Mouse (Mus musculus): Measurements from ENCODE around the gene Cops4.

The Cops4 gene

GRCm38 (mm10) chr5:100578863-100579411 is 60.8 kb downstream of the Cops4 start:
- no peak for DNase-seq (ENCODE audit: low read depth, low spot score)

- no peak for DNase-seq (ENCODE audit: low read depth, low spot score)
Observed at GRCm38 (mm10) chr5:100581622-100582434, 63.7 kb downstream of the Cops4 start.

GRCm38 (mm10) chr5:100582435-100582826 is 64.3 kb downstream of the Cops4 start:
- DNase-seq (ENCODE audit: low read depth, low spot score): no peak

GRCm38 (mm10) chr5:100583066-100583465 is 65.0 kb downstream of the Cops4 start:
- no peak for DNase-seq (ENCODE audit: low read depth, low spot score)

- DNase-seq (ENCODE audit: low read depth, low spot score): no peak
Observed at GRCm38 (mm10) chr5:100585206-100585644, 67.1 kb downstream of the Cops4 start.

- DNase-seq (ENCODE audit: low read depth, low spot score): no peak
Observed at GRCm38 (mm10) chr5:100585657-100586056, 67.5 kb downstream of the Cops4 start.

GRCm38 (mm10) chr5:100587136-100587535 is 69.0 kb downstream of the Cops4 start:
- no peak for DNase-seq (ENCODE audit: low read depth, low spot score)

- no peak for DNase-seq (ENCODE audit: low read depth, low spot score)
Observed at GRCm38 (mm10) chr5:100587626-100588025, 69.5 kb downstream of the Cops4 start.

GRCm38 (mm10) chr5:100590505-100590904 is 72.4 kb downstream of the Cops4 start:
- DNase-seq (ENCODE audit: low read depth, low spot score): no peak

- no peak for DNase-seq (ENCODE audit: low read depth, low spot score)
Observed at GRCm38 (mm10) chr5:100594803-100595467, 76.8 kb downstream of the Cops4 start.

GRCm38 (mm10) chr5:100595999-100596398 is 77.9 kb downstream of the Cops4 start:
- DNase-seq (ENCODE audit: low read depth, low spot score): no peak
